Mouse (Mus musculus) CD8-positive naive resting alpha-beta T cell, adult 2 months (primary cell): ENCODE results near the gene Zc2hc1b.

ENCODE experiments used
- DNase-seq, 2 experiments: peaks; one replicate each; pipeline ENCODE4 v3.0.0; 2022; ENCODE audit warnings: low read depth in 2 of 2, low spot score in 2 of 2

Zc2hc1b gene

DNA sequence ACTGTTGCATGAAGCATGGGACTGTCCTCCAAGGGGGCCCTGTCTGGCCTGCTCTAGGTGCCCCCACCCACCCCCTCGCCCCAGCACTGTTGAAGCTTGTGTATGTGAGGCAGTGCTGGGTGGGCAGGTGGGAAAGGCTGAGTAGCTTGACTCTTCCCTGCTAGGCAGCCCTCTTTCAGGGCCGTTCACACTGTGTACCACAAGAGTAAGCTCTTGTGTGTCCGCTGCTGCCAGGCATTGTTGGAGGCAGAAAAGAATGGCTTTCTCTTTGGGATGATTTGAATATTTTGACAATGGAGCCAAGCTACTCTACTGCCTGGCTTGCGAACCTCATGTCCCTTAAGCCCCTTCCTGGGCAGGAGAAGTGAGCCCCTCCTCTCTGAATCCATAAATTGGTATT lies 62.8 kb downstream of the Zc2hc1b start:
- DNase-seq = no peak

DNA sequence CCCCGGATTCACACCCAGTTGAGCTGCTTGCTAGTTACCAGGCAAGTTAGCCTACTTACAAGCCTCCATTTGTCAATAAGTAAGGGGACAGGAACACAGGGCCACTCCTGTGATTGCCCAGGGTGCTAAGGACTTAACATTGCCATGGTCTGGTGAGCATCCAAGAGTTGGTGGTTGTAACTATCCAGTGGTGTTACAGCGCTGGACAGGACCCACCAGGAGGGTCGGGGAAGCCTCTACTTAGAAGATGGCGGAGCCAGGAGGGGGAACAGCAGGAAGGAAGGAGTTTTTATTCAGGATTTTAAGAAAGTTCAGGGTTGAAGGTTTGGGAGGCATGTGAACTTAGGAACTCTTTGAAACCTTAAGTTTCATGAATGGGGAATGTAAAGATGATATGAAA lies 64.2 kb downstream of the Zc2hc1b start:
- no peak for DNase-seq

DNA sequence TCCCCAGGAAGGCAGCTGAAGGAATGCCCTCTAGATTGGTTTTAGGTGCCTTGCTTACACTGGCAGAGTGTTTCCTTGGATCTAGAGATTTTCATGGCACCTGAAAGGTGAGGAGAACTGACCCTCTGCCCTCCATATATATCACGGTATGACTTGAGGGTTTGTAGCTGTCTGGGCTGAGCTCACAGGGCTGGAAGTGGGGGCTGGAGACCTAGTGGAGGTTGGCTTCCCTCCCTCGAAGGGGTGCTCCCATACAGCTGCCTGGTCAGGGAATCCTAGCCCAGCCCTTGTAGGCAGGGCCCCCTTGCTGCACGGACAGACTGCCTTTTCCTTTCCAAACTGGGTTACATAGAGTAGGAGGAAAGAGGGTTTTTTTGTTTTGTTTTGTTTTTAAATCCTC lies 65.0 kb downstream of the Zc2hc1b start:
- no peak for DNase-seq

DNA sequence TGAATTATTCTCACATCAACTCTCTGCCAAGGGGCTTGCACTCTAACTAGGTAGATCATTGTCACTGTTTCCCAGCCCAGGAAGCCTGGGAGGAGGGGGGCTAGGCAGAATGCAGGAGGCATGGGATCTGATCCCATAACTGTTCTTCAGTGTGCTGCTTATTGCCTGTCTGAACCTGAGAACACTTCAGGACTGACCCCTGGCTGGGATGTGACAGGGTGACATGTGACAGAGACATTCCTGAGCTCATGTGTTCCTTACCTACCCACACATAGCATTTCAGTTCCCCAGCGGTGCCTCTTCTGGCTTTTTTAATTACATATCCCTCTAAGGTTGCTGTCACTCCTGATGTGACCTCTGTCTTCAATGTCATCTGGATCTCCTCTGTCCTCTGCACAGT lies 68.0 kb downstream of the Zc2hc1b start:
- no peak for DNase-seq

DNA sequence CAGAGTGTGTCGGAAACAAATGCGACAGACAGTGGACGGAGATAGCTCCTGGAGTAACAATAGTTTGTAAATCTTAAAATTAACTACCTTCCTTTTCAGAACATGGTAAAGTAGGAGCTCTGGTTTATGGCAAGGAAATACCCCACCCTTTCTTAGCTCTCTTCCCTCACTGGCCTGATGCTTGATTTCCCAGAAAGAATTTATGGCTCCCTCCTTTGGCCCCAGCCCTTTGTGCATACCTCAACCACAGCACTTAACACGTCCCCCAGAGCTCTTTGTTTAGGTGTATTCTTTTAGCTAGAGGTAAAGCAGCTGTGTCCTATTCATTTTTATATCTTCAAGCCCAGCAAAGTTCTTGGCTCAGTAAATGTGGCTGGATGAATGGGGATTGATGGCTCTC lies 69.0 kb downstream of the Zc2hc1b start:
- DNase-seq = no peak

DNA sequence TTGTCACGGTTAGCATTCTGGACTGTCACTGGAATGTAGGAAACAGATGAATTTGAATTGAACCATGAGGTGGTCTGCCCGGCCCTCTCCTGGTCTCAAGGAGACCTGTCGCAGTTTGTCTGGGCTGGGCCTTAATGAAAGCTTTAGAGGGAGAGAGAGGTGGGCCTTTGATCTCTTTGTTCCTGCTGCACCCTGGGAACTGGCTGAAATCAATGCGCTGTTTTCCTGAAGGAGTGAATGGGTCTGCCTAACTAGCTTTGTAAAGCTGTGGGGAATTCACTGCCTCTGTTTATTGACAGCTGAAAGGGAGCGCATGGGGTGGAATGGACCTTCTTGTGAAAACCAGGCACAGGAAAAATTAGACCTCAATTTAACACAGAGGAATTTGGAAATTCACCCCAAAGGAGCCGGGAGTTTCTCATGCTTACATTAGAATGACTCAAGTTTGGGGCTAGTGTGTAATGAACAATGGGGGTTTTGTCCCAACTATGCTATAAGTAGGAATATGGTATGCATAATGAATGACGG lies 69.7 kb downstream of the Zc2hc1b start:
- no peak for DNase-seq

DNA sequence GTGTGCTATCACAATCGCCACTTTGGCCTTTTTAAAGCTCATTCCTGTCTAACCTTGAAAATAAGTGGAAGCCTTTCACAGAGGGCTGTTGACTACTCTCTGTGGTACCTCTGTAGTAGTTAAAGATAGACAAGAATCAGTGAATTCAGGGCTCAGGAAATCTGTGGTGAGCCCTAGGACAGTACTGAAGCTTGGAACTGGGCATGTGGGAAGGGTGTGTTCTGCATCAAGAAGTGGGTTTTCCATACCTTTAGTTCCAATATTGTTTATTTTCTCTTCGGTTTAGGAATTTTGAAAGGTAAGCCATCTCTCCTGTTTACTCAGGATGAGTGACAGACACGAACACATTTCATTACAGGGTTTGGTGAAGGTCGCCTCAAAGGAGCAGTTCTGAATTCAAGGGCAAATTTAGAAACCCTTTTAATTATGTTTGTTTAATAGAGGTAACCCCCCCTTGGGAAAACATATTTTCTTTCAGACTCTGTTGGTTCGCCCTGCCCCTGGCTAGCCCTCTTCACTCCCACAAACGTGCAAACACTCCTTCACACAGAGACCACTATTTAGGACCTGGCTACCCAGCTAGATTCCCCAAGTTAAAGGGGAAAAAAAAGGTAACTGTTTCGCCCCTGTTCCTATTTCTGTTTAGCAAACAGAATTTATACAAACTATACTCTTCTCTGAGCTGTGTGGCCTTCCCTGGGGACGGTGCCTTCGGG lies 70.8 kb downstream of the Zc2hc1b start:
- no peak for DNase-seq

DNA sequence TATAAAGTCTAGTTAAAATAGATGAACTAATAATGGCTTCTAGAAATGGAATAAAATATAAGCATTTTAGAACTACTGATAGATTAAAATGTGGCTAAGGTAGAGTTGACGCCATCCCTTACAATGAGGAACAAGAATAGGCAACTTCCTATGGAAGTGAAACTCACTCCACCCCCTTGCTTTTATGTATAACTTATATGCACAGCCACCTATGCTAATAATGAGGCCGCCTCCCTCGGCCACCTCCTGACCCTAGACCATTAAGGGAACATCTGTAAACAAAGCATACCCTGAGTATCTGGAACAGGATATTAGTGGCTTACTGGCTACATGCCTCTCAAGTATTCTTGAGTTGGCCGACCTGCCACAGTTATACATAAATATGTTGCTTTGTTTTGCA lies 74.0 kb downstream of the Zc2hc1b start:
- DNase-seq = no peak

DNA sequence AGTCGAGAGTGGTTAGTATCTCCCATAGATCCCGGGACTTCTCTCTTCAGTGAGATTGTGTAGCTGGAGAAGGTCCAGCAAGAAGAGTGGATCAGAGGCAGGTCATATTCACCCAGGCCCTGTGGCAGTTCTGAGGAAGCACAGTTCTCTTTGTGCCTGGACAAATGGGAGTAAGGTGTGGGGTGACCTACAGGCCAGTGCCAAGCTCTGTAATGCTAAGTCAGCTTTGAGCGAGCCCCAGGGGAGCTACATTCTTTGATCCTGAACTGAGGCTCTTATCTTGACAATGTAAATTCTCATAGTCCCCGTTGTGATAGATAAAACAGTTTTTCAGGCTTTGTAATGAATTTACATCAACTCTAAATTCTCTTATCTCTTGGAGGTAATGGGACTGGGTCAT lies 75.5 kb downstream of the Zc2hc1b start:
- no peak for DNase-seq

DNA sequence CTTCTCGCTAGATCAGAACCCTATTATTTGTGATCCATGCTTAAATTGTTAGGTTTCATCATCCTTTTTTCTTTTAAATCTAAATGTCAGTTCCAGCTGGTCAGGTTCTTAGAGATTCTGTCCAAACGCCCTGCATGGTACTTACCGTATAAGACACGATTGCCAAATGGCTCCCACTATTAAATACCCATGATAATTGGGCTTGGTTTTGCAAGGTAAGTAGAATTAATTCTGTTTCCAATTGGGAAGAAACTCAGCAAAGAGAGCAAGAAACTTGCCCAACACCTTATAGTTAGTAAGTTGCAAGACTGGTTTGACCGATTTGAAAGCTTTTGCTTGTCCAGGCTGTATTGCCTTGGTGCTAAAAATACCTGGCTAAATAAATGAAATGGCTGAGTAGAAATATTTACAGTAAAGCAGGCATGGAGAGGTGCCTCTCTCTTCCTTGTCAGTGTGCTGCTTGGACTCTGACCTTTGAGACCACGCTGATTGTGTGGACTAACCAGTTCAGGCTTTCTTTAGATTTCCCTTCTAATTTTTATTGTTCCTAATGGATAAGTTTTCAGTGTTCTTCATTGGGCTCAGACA lies 77.7 kb downstream of the Zc2hc1b start:
- no peak for DNase-seq
